Mouse (Mus musculus) retina, embryonic 14.5 days (tissue): ENCODE results near the gene Olfr1220.

Experiments used
- DNase-seq: peaks from one replicate; pipeline ENCODE4 v3.0.0-alpha.2; 2015; ENCODE audit warnings: low spot score

Gene Olfr1220

GRCm38 (mm10) chr2:89106735-89107134 lies at the start of gene Olfr1220:
Gene Olfr1220 (minus strand): TSS chr2:89106835.
- DNase-seq, result no peak

GRCm38 (mm10) chr2:89151460-89151859 lies 44.8 kb upstream of the Olfr1220 start, which contains the start of gene Olfr1223:
Gene Olfr1223 (minus strand): TSS chr2:89151560.
- DNase-seq, result no peak

- DNase-seq, result no peak
Observed at GRCm38 (mm10) chr2:89132954-89133353, 26.3 kb upstream of the Olfr1220 start, which contains the start of gene Olfr1222. Gene Olfr1222 (minus strand): TSS chr2:89133054.

GRCm38 (mm10) chr2:89117183-89117582 lies 10.5 kb upstream of the Olfr1220 start, which contains the start of gene Olfr1221:
Gene Olfr1221 (minus strand): TSS chr2:89117283.
- no peak for DNase-seq

GRCm38 (mm10) chr2:89105651-89106050 lies 984 bp downstream of the Olfr1220 start:
- DNase-seq, result no peak

GRCm38 (mm10) chr2:89093848-89094247 lies 12.8 kb downstream of the Olfr1220 start:
- no peak for DNase-seq

- DNase-seq, result no peak
Observed at GRCm38 (mm10) chr2:89083413-89083812, 23.2 kb downstream of the Olfr1220 start, which contains the start of gene Olfr1219. Gene Olfr1219 (minus strand): TSS chr2:89083513.

GRCm38 (mm10) chr2:89081487-89081886 lies 25.1 kb downstream of the Olfr1220 start:
- DNase-seq, result no peak

- no peak for DNase-seq
Observed at GRCm38 (mm10) chr2:89061087-89061486, 45.5 kb downstream of the Olfr1220 start, which contains the start of gene Olfr1218. Gene Olfr1218 (minus strand): TSS chr2:89061187.
